Mouse (Mus musculus) limb, embryonic 14.5 days (tissue): ENCODE measurements around the gene Zfp217. TPM values are rescaled to one million over a fixed set of nuclear protein-coding genes. Genes with fewer than 3 reads are reported as not detected.

Experiments used
- ATAC-seq: fragments of 200-750 bp; cut with Nextera tagmentation; 2 replicates; pipeline ENCODE4 v1.8.0; 2017; ENCODE audit warnings: low read depth, moderate number of reproducible peaks, moderate TSS enrichment; ENCODE audit not compliant: low FRiP score
- DNase-seq: peaks from one replicate; pipeline ENCODE4 v3.0.0-alpha.2; 2015; ENCODE audit warnings: low spot score
- H3K27ac ChIP-seq: fragments of 300-500 bp; sonication (generic); replicated peaks from 2 replicates; pipeline ENCODE4 v1.5.1; 2014; ENCODE audit warnings: low read depth, mild to moderate bottlenecking, low read length, moderate library complexity, mixed read lengths
- H3K27me3 ChIP-seq: fragments of 300-500 bp; sonication (generic); 2 replicates; pipeline ENCODE4 v1.6.1; 2014; ENCODE audit warnings: low read length, mixed read lengths; ENCODE audit not compliant: control insufficient read depth, insufficient read depth
- H3K36me3 ChIP-seq: fragments of 300-500 bp; sonication (generic); 2 replicates; pipeline ENCODE4 v1.6.1; 2014; ENCODE audit warnings: mild to moderate bottlenecking, low read length, moderate library complexity, mixed read lengths; ENCODE audit not compliant: control insufficient read depth, insufficient read depth
- H3K4me1 ChIP-seq: fragments of 300-500 bp; sonication (generic); 2 replicates; pipeline ENCODE4 v1.6.1; 2014; ENCODE audit warnings: antibody characterized with exemption, low read length, mixed read lengths; ENCODE audit not compliant: control insufficient read depth, insufficient read depth
- H3K4me2 ChIP-seq: fragments of 300-500 bp; sonication (generic); replicated peaks from 2 replicates; pipeline ENCODE4 v1.6.1; 2014; ENCODE audit warnings: low read depth, mild to moderate bottlenecking, low read length, moderate library complexity; ENCODE audit not compliant: severe bottlenecking
- H3K4me3 ChIP-seq: fragments of 300-500 bp; sonication (generic); replicated peaks from 2 replicates; pipeline ENCODE4 v1.5.1; 2014; ENCODE audit warnings: low read length
- H3K9ac ChIP-seq: fragments of 300-500 bp; sonication (generic); 2 replicates; pipeline ENCODE4 v1.6.1; 2014; ENCODE audit warnings: mild to moderate bottlenecking, low read depth, low read length, moderate library complexity; ENCODE audit not compliant: severe bottlenecking
- H3K9me3 ChIP-seq: fragments of 300-500 bp; sonication (generic); 2 replicates; pipeline ENCODE4 v1.6.1; 2016; ENCODE audit warnings: low read length; ENCODE audit not compliant: control insufficient read depth
- POLR2A ChIP-seq: fragments of 200-500 bp; IDR thresholded peaks from 2 replicates; pipeline ENCODE4 v1.8.0; 2012; ENCODE audit warnings: inconsistent platforms, mild to moderate bottlenecking, moderate library complexity, borderline replicate concordance; ENCODE audit not compliant: insufficient read depth, insufficient read length; ENCODE audit errors: extremely low read depth
- WGBS: fragments of 180-500 bp; shearing (Covaris S2); extraction: QIAGEN DNeasy Blood & Tissue Kit; methylation state at CpG from one replicate; pipeline ENCODE4 v1.1.7; 2014; 5-methylcytosine and 5-hydroxymethylcytosine counted together
- polyA plus RNA-seq, 2 experiments: library from polyadenylated mRNA; depleted of rRNA in 1 of 2; stranded (reverse) in 1 of 2; unstranded in 1 of 2; fragments of >200 nt; fragmentation: Nextera tagmentation in 1 of 2; extraction: Ambion mirVana in 1 of 2; gene quantifications; 2 replicates each; pipeline versions ENCODE4 v1.2.1 to v1.2.3; 2012 to 2014

Zfp217 gene
- polyA plus RNA-seq, 2 experiments: 4.0 to 11.7 TPM

- Histone ChIP-seq H3K9me3 (no peaks in the 10 kb centered on the region), H3K27me3 (no peaks in the 10 kb centered on the region), H3K4me3 (peak overlapping the region; percentile 28), H3K4me2 (peak overlapping the region; percentile 64), H3K36me3 (no peaks in the 10 kb centered on the region), H3K4me1 (peaks cover 17% of the 10 kb centered on the region), H3K9ac (no peak overlapping the region), H3K27ac (no peak overlapping the region)
- 16% methylated on average over 5 of the region's 5 CpGs for WGBS
- ATAC-seq (no peak), DNase-seq (no peak)
- TF ChIP-seq POLR2A: no peak
These were observed 6.8 kb upstream of the Zfp217 start for GRCm38 (mm10) chr2:170154738-170155088.

- Histone ChIP-seq H3K27ac (no peak overlapping the region), H3K9ac (no peak overlapping the region), H3K9me3 (no peaks in the 10 kb centered on the region), H3K36me3 (no peaks in the 10 kb centered on the region), H3K4me2 (peak overlapping the region; percentile 64), H3K27me3 (no peaks in the 10 kb centered on the region), H3K4me3 (peak overlapping the region; percentile 36), H3K4me1 (peaks cover 17% of the 10 kb centered on the region)
- TF ChIP-seq POLR2A: no peak
- DNase-seq: no peak
- 23% methylated on average over 6 of the region's 6 CpGs for WGBS
- no peak for ATAC-seq
These were observed 6.4 kb upstream of the Zfp217 start for GRCm38 (mm10) chr2:170154301-170154721.

GRCm38 (mm10) chr2:170153421-170154271 lies 5.7 kb upstream of the Zfp217 start:
- 2% methylated on average over 37 of the region's 37 CpGs for WGBS
- H3K27me3 ChIP-seq: no peaks in the 10 kb centered on the region
- peak overlapping the region; percentile 36 for H3K4me3 ChIP-seq
- H3K36me3 ChIP-seq: no peaks in the 10 kb centered on the region
- peak; percentile 27 for DNase-seq
- H3K9me3 ChIP-seq: no peaks in the 10 kb centered on the region
- peaks cover 17% of the 10 kb centered on the region for H3K4me1 ChIP-seq
- peak overlapping the region; percentile 64 for H3K4me2 ChIP-seq
- H3K27ac ChIP-seq: no peak overlapping the region
- peak overlapping the region; percentile 46; the same call in 1 of the 2 replicates for H3K9ac ChIP-seq
- ATAC-seq: no peak
- no peak for TF ChIP-seq POLR2A

DNA sequence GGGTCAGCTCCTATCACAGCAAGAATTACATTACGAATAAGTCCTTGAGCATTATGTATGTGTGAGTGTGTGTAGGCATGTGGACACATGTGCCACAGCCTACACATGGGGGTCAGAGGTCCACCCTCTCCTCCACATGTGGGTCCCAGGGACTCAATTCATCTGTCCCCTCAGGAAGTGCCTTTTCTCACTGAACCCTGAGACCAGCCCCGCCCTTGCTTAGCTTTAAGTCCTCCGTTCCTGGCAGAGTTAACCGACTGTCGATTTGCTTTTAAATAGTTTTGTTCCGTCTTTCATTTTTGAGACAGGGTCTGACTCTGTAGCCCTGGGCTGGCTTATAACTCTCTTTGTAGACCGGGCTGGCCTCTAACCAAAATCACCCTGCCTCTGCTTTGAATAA lies 5.0 kb upstream of the Zfp217 start:
- Histone ChIP-seq H3K4me3 (no peak overlapping the region), H3K9ac (no peak overlapping the region), H3K27me3 (no peaks in the 10 kb centered on the region), H3K27ac (no peak overlapping the region), H3K36me3 (no peaks in the 10 kb centered on the region), H3K9me3 (no peaks in the 10 kb centered on the region), H3K4me1 (peaks cover 17% of the 10 kb centered on the region), H3K4me2 (peak overlapping the region; percentile 64)
- 33% methylated on average over 7 of the region's 7 CpGs for whole genome bisulfite sequencing
- DNase-seq: no peak
- TF ChIP-seq POLR2A: no peak
- no peak for ATAC-seq

GRCm38 (mm10) chr2:170152036-170152686 lies 4.3 kb upstream of the Zfp217 start:
- WGBS: 55% methylated on average over 5 of the region's 5 CpGs

More at GRCm38 (mm10) chr2:170152036-170152686, 4.3 kb upstream of the Zfp217 start:
- H3K27ac ChIP-seq: no peak overlapping the region
- H3K4me3 ChIP-seq: no peak overlapping the region
- no peak overlapping the region for H3K4me2 ChIP-seq
- ATAC-seq (no peak), DNase-seq (no peak)
- peaks cover 17% of the 10 kb centered on the region for H3K4me1 ChIP-seq
- H3K27me3 ChIP-seq: no peaks in the 10 kb centered on the region
- no peaks in the 10 kb centered on the region for H3K9me3 ChIP-seq
- no peak for TF ChIP-seq POLR2A
- H3K9ac ChIP-seq: no peak overlapping the region
- H3K36me3 ChIP-seq: no peaks in the 10 kb centered on the region
